Mouse (Mus musculus) mature B cell (primary cell): Measurements from ENCODE around the gene Muc5b.
"Not testable (repeated sequence)": the region's sequence is repeated elsewhere in the genome, so short reads cannot be mapped to it uniquely, and the experiment has no call there.

Experiments used
- in situ Hi-C: fragments of 300-500 bp; cut with MboI; formaldehyde crosslinking; loops from 2 replicates; pipeline ENCODE4 v1.14.3; 2019

Gene Muc5b

GRCm38 (mm10) chr7:141838779-141839178 lies at the start of gene Muc5b:
Muc5b (plus strand) TSS chr7:141839070.
- in situ Hi-C loops: no loop called here

DNA sequence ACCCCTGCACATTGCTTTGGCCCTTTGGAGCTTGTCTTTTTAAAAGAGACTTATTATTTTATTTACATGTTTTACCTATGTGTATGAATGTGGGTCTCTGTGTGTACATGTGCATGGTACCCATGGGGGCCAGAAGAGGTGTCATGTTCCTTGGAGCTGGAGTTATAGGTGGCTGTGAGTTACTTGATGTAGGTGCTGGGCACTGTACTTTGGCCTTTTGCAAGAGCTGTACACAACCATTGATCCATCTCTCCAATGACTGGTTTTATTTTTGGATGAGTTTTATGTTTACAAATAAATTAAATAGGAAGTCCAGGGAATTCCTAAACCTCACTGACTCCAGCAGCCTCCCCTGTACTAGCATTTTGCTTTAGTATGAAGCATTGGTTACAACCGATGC lies 44.6 kb upstream of the Muc5b start:
- in situ Hi-C loops: no loop called here

- in situ Hi-C loops: no loop called here
Measured at GRCm38 (mm10) chr7:141803206-141803605, 35.7 kb upstream of the Muc5b start.

DNA sequence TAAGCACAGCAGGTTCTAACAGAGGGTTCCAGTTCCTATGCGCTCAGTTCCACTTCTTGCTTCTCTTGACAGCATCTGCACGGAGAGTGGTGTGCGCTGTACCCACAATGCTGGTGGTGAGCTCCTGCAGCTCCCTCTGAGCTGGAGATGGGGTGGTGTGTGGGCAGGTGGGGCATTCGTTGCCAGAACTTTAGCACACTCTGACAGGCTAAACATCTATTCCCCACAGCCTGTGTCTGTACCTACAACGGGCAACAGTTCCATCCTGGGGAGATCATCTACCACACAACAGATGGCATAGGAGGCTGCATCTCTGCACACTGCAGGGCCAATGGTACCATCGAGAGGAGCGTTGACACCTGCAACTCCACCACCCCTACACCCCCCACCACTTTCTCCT lies 33.5 kb upstream of the Muc5b start:
- in situ Hi-C loops: no loop called here

GRCm38 (mm10) chr7:141807823-141808222 lies 31.0 kb upstream of the Muc5b start:
- in situ Hi-C loops: not testable (repeated sequence)

- in situ Hi-C loops: not testable (repeated sequence)
Measured at GRCm38 (mm10) chr7:141809933-141810332, 28.9 kb upstream of the Muc5b start.

GRCm38 (mm10) chr7:141813321-141813720 lies 25.5 kb upstream of the Muc5b start:
- in situ Hi-C loops: no loop called here

DNA sequence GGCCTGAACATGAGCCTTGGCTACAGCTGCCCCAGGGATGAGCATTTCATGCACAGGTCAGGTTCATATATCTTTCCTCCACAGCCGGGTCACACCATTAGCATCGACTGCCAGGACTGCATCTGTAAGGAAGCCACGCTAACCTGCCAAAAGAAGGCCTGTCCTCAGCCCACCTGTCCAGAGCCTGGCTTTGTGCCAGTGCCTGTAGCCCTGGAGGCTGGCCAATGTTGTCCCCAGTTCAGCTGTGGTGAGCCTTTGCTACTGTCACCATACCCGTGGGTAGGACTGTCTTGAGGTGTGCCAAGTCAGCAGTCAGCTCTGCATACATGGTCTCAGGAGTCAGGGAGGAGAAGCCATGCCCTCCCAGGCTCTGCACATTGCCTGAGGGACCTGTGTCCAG lies 23.5 kb upstream of the Muc5b start:
- in situ Hi-C loops: no loop called here

DNA sequence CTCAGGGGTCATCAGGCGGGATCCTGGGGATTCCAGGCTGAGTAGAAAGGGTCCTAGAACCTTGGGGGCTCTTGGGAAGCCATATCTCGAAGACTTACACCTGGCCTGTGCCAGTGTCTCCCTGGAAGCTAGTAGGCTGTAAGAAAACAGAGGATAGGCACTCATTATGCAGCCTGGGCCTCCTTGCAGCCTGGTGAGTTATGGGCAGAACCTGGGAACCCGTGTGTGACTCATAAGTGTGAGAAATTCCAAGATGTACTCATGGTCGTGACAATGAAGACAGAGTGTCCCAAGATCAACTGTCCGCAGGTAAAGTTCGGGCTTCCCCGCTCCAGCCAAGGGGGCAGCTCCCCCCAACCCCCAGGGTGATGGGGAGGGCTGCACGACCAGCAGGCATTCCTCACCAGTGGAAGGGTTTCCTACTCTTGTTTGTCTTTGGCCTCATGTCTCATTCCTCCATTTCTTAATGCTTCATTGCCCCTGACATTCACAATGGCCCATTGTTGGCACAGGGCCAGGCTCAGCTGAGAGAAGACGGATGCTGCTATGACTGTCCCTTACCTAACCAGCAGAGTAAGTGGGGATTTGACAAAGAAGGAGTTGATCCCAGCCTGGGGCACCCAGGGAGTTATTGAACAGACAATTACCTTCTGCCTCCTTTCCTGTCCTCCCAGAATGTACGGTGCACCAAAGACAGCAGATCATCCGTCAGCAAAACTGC lies 21.4 kb upstream of the Muc5b start:
- in situ Hi-C loops: no loop called here

GRCm38 (mm10) chr7:141818267-141818666 lies 20.6 kb upstream of the Muc5b start:
- in situ Hi-C loops: no loop called here

DNA sequence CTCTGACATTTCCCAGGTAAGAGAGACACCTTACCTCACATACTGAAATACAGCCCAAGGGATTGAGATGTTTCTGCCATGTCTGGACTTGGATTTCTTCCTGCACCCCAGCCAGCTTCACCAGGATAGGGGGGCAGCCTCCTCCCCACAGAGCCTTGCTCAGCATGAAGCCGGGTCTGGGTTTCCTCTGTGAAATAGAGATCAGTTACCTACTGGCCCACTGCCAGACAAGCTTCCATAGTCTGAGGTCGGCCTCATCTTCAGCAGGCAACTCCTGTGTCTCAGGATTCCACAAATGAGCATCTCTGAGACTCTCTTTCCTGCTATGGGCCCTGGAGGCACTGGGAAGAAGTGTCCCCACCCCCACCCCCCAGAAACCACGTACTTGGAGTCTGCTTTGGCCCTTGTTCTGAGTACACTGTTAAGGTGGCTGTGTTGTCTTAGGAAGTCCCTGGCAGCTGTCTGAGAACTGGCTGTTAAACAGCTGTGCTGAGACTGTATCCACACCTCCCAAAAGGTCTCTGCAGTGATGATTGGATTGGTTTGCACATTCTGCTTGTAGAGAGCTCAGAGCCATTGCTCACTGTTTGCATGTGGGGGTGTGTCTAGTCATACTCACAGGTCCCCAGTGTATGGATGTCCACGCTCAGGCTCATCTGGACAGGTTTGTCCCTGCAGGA lies 16.1 kb upstream of the Muc5b start:
- in situ Hi-C loops: no loop called here

DNA sequence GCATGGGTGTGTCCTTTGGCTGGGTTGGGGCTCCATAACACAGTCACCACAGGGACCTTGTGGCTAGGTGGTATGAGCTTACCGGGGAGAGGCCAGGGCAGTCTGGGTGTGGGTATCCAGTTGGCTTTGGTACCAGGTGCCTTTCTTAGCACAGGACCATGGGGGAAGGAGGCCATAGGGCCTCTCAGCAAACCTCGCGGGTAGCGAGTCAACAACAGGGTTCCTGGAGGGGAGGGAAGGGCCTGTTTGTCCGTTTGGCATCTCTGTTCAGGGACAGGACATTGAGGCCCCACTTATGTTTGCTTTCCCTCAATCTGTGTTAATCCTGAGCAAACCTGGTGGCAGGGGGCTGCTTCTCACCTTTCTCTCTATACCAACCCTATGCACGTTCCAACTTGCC lies 15.2 kb upstream of the Muc5b start:
- in situ Hi-C loops: no loop called here

GRCm38 (mm10) chr7:141824398-141824797 lies 14.5 kb upstream of the Muc5b start:
- in situ Hi-C loops: no loop called here

- in situ Hi-C loops: no loop called here
Measured at GRCm38 (mm10) chr7:141835941-141836340, 2.9 kb upstream of the Muc5b start.

DNA sequence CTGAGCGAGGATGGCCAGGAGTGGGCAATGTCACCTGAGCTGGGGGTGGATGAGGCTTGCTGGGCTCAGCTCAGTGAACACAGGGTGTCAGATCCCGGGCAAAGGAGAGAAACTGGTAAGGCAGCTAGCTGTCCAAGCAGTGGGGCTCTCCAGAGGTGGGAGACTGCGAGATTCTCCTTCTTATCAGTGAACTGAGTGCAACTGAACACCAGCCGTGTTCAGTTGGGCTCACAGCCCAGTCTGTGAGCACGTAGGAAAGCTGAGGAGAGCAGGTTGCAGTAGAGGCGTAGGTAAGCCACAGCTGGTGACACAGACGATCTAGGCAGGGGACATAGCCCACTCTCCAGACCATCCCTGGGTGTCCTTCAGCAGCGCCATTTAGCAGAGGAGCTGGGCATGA lies 2.4 kb upstream of the Muc5b start:
- in situ Hi-C loops: no loop called here

GRCm38 (mm10) chr7:141840354-141840753 lies 1.5 kb downstream of the Muc5b start:
- in situ Hi-C loops: no loop called here

- in situ Hi-C loops: no loop called here
Measured at GRCm38 (mm10) chr7:141861046-141861445, 22.2 kb downstream of the Muc5b start.

DNA sequence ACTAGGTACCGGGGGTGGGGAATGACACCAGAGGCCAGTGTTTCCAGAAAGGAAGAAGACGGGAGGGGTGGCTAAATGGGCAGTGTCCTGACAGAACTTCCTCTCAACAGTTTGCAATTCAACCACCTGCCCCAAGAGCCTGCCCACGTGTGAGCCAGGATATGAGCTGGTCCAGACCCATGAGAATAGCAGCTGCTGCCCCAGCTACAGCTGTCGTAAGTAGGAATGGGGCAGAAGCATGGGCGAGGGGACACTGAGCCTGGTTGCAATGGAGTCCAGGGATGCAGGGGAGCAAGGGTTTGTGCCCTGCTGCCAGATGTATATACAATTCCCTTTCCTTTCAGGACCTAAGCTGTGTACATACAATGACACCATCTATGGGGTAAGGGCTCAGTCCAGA lies 30.8 kb downstream of the Muc5b start:
- in situ Hi-C loops: no loop called here

DNA sequence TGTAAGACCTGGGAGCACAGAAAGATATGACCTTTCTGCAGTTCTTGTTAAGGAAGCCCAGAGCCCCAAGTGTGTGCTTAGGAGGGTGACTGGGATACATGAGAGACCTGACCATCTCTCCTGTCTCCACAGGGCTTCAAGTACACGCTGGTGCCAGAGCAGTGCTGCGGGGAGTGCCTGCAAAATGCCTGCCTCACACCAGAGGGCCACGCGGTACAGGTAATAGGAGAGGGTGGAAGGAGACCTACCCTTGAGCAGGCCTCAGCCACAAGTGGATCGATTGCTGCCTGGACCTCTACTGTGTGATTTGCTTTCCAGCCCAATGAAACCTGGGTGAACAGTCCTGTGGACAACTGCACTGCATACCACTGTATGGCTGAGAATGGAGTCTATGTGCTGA lies 31.7 kb downstream of the Muc5b start:
- in situ Hi-C loops: no loop called here

GRCm38 (mm10) chr7:141874891-141875290 lies 36.0 kb downstream of the Muc5b start:
- in situ Hi-C loops: no loop called here

GRCm38 (mm10) chr7:141878813-141879212 lies 39.9 kb downstream of the Muc5b start:
- in situ Hi-C loops: no loop called here

DNA sequence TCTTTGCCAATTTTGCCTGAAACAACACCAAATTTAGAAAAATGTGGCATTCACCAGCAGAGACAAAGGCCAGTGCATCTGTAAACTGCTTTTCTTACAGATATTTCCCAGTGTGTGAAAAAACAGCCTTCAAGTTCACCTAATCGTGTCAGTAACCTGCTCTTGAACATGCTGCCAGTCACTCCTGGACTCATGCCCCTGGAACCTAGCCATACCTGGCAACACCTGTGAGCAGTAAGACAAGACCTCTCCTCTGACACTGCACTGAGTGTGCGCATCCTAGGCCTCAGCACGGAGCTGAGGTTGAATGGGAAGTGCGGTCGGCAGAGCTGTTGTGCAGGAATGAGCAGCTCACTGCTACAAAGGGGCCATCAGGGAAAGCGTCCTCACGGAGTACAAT lies 53.3 kb downstream of the Muc5b start:
- in situ Hi-C loops: no loop called here

DNA sequence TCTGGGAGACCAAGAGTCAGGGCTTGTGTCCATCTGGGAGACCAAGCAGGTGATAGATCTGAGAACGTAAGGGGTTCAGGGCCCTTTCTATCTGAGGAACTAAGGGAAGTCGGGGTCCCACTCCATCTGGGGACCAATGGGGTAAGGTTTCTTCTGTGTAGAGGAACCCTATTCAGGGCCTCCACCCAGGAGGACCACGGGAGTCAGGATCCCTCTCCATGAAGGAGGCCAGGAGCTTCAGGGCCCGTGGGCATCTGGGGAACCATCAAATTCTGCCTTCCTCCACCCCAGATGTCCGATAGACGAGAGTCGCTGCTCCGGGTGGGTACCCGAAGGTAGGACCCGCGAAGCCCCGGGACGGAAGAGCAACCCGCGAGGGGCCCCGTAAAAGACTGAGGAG lies 63.0 kb downstream of the Muc5b start:
- in situ Hi-C loops: loop anchor here (10.0 kb wide), 1 partner anchor 427 kb away; the partner anchor contains the start of genes Polr2l and Tspan4
